Mouse (Mus musculus): ENCODE results near the gene Dnase1l2.
"Not testable (repeated sequence)": the region's sequence is repeated elsewhere in the genome, so short reads cannot be mapped to it uniquely, and the experiment has no call there.

Gene Dnase1l2

DNA sequence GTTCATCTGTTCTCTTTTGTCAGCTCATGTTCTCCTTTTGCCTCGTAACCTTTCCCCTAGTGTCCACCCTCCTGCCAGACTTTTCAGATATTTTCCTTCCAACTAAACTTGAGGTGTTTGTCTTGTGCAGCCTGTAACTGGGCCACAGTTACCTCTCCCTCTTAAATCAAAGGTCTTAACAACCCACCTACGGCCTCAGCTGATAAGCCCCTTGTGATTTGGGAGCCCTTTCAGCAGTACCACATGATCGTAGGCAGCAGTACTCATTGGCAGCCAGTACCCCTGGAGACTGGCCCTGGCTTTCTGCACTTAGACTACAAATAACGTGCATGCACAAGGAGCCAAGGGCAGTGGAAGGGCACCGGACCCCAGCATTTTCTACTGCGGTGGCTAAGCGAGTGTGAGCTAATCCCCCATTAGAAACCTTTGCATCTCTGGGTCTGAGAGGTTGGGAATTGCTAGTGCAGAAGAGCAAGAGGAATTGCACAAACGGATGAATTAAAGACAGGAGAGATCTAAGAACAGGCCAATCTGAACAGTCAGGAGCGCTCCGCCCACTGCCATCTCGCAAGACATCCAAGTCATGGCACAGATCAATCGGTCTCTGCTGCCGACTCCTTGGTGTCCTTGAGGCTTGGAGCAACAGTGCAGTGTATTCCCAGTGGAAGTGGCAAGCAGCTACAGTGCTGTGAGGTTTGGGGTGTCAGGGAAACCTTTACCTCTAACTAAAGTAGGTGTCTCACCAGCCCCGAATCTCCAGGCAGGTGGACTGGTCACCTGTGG lies 13.5 kb downstream of the Dnase1l2 start:
- no peak for DNase-seq (ENCODE audit: low read depth, low spot score)

DNA sequence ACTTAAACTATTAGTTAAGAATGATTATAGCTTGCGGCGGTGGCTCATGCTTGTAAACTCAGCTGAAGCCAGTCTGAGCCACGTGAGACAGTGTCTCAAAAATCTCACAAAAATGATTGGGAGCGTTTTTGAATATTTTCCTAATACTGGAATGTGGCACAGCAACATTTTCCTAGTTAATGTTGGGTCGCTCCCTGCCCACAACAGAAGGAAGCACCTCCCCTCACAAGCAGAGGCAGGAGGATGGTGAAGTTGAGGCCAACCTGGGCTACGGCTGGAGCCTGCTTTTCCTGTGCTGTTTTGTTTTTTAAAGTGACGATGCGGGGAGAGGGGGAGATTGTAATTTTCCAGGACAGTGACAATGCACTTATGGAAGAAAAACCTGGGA lies 15.7 kb downstream of the Dnase1l2 start:
- no peak for DNase-seq (ENCODE audit: low read depth, low spot score)

DNA sequence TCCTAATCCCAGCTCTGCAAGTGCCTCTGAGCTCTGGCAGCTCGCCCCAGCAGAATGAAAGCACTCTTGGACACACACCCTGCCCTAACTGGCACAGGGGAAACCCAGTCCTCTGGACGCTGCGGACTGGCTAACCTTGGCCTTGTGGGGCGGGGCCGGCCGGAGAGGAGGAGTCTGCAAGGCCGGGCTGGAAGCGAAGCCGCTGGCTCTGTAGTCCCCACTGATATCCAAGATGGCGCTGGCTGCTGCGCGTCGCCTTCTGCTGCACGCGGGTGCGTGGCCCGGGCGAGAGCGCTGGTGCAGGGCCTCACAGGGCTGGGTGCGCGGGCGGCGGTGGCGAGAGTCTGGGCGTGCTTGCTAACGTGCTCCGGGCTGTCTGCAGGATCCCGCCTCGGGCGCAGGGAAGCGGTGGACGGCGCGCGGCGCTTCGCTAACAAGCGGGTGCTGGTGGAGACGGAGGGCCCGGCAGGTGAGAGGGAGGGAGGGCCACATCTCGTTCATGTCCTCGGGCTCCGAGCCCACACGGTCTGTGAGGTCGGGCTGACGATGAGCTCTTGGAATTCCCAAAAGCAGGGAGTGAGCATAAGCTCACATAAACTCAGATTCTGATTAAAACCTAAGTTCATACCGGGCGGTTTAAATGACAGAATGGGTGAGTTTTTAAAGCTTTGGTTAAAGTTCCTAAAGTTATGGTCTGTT lies 16.3 kb downstream of the Dnase1l2 start, which contains the start of gene Eci1:
Gene Eci1 (plus strand): TSS at position 171 of the 699 bp plus-strand sequence.
- DNase-seq (ENCODE audit: low read depth, low spot score), result peak; percentile 87

DNA sequence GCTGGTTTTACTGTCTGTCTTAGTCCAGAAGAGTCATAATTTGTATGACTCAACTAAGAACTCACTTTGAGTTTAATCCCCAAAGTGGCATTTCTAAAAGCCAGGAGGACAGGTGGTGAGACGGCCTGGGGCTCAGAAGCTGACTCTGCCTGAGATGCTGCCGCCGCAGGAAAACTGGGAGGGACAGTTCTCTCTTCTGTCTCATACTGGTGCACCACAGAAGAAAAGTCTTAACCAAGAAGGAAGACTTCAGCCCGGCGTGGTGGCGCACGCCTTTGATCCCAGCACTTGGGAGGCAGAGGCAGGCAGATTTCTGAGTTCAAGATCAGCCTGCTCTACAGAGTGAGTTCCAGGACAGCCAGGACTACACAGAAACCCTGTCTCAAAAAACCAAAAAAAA lies 17.0 kb downstream of the Dnase1l2 start:
- DNase-seq (ENCODE audit: low read depth, low spot score), result no peak

DNA sequence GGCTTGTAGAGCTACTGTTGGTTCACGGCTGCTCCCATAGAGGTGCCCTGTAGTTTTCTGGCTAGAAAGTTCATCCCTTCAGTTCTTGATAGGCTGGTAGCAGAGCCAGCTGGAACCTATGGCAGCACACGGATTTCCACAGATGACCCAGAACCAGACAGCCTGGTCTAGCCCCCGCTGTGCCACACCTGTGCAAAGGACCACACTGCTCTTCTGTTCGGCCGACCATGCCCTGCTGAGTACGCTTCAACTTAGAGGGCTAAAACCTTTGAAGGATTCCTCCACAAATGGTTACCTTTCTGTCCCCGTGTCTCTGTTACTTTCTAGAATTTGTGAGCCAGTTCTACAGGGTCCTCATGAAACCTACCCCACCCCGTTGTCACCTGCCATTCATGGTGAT lies 17.6 kb downstream of the Dnase1l2 start:
- not testable (repeated sequence) for DNase-seq (ENCODE audit: low read depth, low spot score)

DNA sequence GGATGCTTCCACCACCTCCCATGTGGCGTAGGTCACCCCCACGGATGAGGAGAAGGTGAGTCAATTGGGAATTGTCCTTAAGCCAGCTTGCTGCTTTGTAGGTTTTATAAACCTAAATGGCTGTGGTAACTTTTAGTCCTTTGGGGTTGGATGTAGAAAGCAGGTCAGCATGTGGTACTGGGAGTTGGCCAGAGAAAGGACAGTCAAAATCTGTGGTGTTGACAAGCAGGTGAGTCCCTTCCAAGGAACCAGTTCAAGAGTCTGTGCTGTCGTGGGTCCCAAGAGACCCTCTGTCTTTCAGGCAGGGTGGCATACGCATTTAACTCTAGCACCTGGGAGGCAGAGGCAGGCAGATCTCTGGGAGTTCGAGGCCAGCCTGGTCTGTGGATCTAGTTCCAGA lies 18.4 kb downstream of the Dnase1l2 start:
- no peak for DNase-seq (ENCODE audit: low read depth, low spot score)

DNA sequence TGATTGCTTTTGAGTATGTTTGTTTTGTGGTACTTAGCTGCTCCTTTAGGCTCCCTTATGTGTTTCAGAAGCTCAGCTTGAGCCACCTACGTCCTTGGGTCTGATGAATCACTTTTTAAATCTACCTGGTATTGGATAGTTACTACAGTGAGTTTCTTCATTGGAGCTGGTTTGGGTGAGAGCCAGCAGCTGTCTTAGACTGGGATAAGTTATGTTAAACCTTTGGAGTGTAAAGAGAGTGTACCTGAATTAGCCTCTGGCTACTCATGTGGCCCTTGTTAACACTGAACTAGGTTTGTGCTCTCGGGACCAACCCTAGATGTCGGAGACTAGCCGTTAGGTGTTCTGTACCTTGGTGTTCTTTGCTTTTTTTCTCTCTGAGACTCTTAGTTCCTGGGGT lies 19.8 kb downstream of the Dnase1l2 start:
- DNase-seq (ENCODE audit: low read depth, low spot score), result no peak

DNA sequence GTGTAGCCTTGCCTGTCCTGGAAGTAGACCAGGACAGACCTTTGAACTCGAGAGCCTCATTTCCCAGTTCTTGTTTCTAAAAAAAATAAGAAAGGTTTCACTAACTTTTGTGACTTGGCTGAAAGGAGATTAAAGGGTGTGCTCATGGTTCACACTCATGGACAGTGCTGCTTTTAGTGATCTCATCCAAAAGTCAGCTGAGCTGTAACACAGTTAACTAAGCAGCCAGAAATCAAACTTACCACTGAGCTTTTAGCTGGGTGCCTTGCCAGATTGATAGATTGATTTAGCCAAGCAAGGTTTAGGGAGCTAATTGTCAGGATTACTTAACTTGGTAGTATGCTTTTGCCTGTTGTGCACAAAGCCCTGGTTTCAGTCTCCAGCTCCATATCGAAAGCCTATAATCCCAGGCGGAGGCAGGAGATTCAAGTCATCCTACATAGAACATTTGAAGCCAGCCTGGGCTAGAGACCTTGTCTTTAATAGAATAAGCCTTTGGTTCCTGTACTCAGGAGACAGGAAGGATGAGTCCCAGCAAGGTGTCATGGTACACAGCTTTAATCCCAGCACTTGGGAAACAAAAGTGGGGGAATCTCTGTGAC lies 26.8 kb downstream of the Dnase1l2 start:
- DNase-seq (ENCODE audit: low read depth, low spot score), result no peak

DNA sequence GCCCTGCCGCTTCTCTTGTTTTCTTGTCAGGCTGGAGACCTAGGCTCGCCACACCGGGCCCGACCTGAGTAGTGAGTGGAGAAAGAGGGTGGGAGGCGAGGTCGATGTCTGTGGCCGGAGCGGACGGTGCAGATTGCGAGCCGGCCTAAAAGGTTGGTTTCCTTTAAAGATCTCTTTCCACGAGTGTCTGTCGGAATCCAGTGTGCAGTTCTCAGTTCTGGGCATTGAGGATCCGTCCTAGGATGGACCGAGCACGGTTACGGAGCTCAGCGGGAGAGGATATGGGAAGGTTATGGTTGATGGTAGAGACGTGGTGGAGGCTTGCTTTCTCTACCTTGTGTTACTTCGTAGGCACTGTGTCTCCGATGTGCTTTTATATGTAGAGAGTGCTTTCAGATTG lies 27.9 kb downstream of the Dnase1l2 start:
- no peak for DNase-seq (ENCODE audit: low read depth, low spot score)

DNA sequence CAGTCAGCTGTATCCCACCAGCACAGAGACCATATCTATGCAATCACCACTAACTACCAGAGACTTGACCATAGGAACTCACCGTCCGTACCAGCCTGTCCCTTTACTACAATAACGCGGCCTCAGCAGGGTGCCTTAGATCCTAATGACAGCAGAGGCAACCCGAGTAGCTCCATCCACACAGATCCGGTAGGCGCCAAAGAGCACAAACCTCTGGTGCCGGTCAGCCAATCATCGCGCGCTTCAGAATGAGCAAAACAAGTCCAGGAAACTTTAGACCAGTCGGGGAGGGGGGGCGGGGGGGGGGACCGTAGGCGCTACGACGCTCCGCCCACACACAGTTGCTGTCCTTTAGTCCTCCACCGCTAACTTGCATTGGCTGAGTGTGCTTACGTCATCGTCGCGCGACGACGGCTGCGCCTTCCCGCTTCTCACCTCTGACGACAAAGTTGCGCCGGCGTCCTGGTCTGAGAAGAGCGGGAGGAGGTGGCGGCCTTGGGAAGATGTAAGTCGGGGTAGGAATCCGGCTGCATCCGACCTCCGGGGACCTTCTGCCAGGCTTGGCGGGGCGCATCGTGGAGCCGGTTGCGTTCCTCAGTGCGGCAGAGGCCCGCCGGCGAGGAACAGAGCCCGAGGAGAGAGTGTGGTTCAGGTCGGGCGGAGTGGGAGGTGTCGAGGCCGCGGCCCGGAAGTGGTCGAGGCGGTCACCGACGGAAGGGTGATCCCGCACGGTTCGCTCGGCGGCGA lies 28.5 kb downstream of the Dnase1l2 start, which contains the start of gene Rnps1:
Gene Rnps1 (plus strand): TSS at position 336 of the 747 bp plus-strand sequence.
- peak; percentile 100 for DNase-seq (ENCODE audit: low read depth, low spot score)

DNA sequence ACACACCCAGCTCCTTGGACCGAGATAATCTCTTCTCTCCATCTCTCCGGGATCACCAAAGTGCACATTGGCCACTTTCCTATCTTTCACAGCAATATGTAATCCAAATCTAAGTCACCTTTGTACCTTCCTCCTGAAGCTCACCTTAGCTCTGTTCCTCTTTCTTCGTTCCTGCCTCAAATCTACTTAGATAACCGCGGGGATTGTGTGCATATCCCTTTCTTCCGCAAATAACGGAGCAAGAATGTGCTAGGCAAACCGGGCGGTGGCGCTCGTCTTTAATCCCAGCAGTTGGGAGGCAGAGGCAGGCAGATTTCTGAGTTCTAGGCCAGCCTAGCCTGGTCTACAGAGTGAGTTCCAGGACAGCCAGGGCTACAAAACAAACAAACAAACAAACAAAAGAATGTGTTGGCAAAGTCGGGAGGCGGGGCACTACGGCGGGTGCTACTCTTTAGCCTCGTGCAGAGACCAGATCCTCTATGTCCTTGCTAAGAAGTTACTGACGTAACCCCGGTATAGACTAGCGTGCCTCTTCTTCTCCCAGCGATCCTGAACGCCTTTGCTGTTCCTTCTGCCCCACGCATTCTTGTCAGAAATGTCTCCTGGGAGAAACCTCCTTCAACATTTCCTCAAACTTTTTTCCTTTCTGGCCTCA lies 29.2 kb downstream of the Dnase1l2 start:
- DNase-seq (ENCODE audit: low read depth, low spot score), result no peak

DNA sequence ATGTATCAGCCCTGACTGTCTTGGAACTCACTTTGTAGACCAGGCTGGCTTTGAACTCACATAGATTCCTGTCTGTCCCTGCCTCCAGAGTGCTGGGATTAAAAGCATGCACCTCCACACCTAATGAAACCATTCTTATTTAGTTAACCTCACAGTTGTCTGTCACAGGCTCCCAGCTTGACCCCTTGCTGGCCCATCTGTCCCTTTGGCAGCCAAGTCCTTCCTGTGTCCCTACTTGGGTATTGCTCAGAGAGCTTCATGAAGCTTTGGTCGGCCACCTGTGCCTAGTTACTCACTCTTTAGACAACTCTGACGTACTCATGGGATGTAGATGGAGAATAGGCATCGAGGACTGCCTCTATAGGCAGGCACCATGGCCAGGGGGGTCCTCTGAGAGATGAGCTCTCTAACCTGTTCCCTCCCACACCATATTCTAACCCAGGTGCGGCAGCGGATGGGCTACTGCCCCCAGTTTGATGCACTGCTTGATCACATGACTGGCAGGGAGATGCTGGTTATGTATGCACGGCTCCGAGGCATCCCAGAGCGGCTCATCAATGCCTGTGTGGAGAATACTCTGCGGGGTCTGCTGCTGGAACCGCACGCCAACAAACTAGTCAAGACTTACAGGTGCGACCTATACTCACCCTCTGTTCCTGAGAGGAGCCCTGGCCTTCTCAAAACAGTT lies 35.6 kb downstream of the Dnase1l2 start:
- DNase-seq (ENCODE audit: low read depth, low spot score), result no peak

DNA sequence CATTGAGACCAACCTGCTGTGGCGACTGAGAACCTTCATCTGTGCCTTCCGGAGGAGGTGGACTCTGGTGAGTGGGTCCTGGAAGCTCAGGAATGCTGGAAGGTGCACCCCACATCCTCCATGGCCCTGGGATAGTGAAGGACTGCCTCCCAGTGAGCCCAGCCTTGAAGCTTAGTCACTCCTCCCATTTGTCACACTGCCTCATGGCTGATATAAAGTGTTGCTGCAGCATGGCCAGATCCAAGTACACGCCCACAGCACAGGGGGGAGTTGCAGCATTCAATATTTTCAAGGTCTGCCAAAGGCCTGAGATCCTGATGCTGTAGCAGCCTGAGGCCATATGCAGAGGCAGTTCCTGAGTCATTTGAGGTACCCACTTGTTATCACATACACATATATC lies 40.5 kb downstream of the Dnase1l2 start:
- DNase-seq (ENCODE audit: low read depth, low spot score), result no peak

DNA sequence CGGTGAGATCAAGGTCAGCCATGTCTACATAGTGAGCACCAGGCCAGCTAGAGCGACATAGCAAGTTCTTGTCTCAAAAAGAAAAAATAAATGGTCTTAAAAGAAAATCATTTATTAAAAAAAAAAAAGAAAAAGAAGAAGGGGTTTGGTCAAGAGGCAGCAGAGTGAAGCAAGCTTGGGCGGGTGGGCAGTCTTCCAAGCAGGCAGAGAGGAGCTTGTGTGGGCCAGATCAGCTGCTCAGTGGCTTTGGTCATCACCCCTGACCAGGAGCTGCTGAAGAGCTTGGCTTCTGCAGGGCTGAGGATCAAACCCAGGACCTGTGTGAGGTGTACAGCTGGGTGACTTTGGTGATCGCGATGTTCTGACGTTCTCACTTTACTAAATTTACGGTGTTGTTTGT lies 48.4 kb downstream of the Dnase1l2 start:
- DNase-seq (ENCODE audit: low read depth, low spot score), result no peak

DNA sequence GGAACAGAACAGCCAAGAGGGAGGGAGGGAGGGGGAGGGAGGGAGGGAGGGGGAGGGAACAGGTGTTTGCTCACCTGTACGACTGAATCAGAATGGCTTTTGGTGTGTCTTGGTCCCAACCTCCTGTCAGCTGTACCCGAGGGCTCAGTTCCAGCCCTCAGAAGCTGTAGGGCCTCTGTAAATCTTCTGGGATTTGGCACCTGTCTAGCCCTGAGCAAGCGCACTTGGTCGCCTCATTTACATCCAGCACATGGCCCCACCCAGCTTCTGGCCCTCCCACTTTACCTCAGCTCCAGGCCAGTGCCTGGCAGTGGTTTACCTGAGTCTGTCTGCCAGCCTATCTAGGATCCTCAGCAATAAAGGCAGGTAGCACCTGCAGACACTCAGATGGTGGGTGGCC lies 49.4 kb downstream of the Dnase1l2 start:
- no peak for DNase-seq (ENCODE audit: low read depth, low spot score)

DNA sequence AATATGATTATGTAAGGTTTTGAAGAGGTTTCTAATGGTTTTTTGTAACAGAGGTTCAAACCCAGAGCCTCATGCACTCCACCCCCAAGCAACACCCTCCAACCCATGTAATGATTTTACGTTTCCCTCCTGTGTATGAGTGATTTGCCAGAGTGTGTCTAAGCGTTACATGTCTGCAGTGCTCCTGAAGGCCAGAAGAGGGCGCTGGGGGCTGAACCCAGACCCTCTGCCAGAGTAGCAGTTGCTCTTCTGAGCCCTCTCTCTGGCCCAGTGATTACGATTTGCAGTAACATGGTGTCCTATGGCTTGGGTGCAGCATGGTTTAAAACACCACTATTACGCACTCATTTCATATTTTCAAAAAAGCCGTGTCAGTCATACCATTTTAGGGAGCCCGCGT lies 51.8 kb downstream of the Dnase1l2 start:
- DNase-seq (ENCODE audit: low read depth, low spot score), result no peak

Data from embryo, embryonic 11.5 days (tissue).